Mouse (Mus musculus) left cerebral cortex, postnatal 4 days (tissue): Measurements from ENCODE around the gene Eya4. TPM values are rescaled to one million over a fixed set of nuclear protein-coding genes. Genes with fewer than 3 reads are reported as not detected.
A peak's percentile ranks its signal among the peaks of the same experiment; 100 is the strongest.

Experiments
- DNase-seq: peaks from one replicate; pipeline ENCODE4 v3.0.0-alpha.2; 2022
- intact Hi-C: fragments of 180-260 bp; cut with DNase I; formaldehyde crosslinking; loops from one replicate; pipeline ENCODE4 v1.15.1; 2025
- total RNA-seq, 2 experiments: library from RNA; stranded (reverse); gene quantifications; 2 replicates each; pipeline ENCODE4 v1.2.3; 2021

Gene Eya4
- total RNA-seq, 2 experiments from 2014 or later: 4.6 to 5.2 TPM

DNA sequence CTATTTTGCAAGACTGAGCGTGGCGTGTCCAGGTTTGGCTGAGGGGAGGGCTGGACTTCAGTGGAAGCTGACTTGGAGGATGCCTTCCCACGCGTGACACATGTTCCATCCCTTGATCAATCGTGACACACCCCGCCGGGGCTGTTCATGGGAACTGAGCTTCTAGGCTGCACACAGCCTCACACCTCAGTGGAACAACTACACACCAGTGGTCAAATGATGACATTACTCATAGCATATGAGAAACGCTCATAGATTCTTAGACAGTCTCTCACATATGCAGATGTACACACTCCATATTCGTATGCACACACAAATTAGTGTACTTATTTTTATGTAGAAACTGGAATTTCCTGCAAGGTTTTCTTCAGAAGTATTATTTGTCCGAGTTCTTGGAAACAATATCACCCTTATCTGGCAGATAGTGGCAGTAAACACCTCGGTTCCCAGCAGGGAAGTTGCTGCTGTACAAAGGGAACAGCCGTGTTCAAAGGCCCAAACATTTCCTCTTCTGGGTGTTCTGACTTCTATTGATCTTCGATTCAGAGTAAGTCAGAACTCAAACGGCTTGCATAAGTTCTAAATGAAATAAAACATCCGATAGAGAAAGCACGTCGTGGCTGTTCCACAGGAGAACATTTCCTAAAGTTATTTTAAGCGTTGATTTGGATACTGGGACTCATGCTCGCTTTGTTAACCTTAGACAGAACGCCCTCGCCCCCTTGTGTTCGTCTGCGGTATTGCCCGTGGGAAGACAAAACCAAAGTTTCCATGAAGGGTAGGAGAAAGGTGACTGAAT, 269.6 kb downstream of the Eya4 start:
- intact Hi-C loops: loop anchor here (5.0 kb wide), 2 partner anchors 304 to 504 kb away; no protein-coding TSS in a partner anchor
- peak; percentile 83 for DNase-seq

DNA sequence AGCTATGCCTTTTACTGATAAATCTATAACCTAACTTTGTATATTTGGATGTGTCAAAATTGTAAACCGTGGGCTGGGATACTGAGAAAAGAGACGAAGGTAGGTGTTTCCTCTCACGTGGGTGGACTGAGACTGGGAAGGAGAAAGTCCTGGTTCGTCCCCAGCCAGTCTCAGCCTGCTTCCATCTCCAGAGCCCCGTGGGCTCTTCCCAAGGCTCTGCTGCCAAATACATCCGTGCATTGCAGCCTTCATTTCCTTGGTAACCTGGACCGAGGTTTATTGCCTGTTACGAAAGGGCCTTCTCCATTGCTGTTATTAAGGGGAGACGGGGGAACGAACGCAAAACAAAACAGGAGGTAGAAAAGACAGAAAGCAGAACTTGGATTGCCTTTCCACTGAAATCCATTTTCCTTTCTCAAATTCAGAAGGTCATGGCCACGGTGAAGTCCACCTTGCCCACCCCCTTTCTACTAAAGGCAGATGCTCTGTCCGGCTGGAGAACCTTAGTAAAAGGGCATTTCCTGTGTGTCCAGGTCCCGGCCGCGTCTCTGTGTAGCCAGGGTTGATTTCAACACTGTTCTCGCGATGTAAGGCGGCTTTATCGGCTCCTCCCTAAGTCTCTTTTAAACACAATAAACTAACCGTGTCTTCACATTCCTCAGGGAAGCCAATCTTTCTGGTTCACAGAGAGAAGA, 273.7 kb downstream of the Eya4 start:
- no peak for DNase-seq
- intact Hi-C loops: no loop called here

DNA sequence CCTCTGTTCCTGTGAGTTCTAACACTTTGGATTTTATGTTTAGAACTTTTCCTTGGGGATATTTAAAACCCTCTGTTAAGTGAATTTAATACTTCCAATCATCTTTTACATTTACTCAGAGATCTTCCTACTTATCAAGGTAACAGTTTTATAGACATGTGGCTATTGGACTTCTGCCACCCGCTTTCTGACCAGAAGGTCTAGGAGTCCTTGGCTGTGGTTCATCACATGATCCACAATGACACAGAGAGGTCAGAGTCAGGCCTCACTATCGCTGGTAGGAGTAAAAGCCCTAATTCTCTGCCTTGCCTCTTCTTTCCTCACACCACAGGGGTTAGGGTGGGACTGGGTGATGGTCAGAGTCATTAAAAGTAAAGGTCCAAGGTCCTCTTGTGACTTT, 277.2 kb downstream of the Eya4 start:
- intact Hi-C loops: no loop called here

DNA sequence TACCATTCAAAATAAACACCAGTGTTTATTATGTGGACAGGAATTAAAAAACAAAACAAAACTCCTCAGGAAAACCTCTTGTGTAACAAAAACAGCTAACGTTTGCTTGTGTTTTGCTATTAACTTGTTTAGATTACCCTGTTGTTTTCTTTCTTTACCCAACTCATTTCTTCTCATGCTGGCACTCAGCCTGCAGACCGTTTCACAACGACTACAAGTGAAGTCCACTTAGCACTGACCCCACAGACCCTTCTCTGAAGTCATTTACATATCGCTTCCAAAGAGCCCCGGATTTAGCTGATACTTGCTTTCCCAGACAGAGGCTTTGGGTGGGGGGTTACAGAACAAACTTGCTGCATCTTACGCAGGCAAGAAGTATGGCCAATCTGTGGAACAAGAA, 286.9 kb downstream of the Eya4 start:
- intact Hi-C loops: no loop called here
- DNase-seq: no peak

More for the DNA sequence above, 277.2 kb downstream of the Eya4 start:
- DNase-seq: no peak

DNA sequence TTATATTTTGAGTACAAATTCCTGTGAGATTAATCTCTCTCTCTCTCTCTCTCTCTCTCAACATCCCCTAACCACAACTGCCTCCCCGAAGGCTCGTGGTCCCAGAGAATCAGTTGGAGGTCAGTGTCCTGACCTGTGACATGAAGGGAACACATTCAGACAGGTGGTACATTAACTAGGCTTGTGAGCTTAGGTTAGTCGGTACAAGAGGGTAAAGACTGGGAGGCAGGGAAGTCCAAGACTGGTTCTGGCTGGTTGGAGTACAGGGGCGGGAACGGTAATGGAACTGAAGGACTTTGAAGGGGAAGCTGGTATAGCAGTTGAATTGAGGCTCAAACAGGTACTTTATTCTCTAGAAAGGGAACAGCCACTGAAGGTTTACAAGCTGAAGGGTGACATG, 287.9 kb downstream of the Eya4 start:
- no peak for DNase-seq
- intact Hi-C loops: no loop called here

DNA sequence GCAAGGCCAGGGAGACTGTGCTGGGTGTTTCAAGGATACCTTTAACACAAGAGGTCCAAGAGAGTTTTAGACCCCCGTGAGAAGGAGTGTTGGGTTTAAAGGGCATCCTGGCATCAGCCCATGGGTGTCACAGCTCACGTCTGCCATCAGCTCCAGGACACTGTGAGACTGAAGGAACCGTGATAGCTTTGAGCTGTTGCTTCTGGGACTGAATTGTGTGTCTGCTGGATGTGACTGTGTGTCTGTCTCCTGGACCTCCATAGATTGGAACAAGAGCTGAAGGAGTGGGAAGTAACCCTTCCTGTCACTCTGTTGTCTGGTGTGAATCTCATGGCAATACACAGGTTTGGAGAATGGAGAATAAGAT, 289.9 kb downstream of the Eya4 start:
- intact Hi-C loops: no loop called here
- DNase-seq: no peak

DNA sequence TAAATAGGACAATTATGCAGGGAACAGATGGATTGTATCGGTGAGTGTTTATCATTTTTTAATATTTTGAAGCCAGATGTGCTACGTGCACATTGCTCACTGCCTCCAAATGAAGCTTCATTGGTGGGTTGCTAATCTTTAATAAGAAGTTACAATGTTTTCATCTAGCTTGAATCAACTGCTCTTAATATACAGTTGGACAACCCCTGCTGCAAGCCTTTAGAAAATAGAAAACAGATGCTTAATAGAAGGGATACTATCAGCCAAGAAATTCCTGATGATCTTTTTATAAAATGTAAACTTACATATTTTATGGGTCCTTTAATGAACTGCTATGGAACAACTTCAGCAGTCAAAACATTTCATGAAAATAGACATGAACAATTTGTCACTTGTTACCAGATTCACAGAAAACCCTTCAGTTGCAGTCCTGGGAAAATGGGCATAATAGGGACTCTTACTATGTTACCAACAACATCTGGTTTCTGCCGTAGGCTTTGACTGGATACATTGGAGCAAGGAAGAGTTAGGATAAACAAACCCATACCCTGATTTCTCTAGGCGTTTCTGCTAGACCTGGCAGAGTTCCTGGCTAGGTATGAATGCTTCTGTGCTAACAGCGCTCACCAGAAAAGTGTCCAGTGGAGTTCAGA, 290.4 kb downstream of the Eya4 start:
- intact Hi-C loops: no loop called here
- DNase-seq: no peak

DNA sequence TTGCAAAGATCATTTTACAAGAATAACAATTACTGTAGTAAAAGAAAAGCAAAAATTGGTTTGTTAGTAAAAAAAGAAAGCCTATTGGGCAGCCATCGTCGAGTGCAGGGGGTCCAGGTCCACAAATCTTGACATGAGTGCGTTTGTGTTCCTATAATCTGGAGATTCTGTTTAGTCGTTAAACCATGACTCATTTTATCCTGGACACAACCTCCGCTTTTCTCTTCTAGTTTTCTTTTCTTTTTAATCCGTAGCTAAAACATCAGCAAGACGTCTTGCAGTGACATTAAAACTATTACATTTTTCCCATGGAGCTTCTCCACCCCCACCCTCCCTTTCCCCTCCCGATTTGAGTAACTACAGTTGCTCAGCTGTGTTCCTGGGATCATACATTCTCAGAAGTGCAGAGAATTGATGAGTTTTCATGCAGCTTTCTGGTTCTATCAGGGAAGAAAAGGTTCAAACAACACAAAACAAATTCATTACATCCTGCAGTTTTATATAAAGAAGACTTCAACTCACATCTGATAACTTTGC, 297.1 kb downstream of the Eya4 start:
- no peak for DNase-seq
- intact Hi-C loops: no loop called here
